Mouse (Mus musculus) heart, postnatal 36 days (tissue): ENCODE measurements around the gene Cpsf7. TPM values are rescaled to one million over a fixed set of nuclear protein-coding genes. Genes with fewer than 3 reads are reported as not detected.

Source experiments
- DNase-seq, 2 experiments: peaks; one replicate each; pipeline ENCODE4 v3.0.0; 2021 to 2022
- intact Hi-C: fragments of 180-260 bp; cut with DNase I; formaldehyde crosslinking; loops from one replicate; pipeline ENCODE4 v1.15.1; 2025
- total RNA-seq, 2 experiments: library from RNA; stranded (reverse); gene quantifications; 2 replicates each; pipeline ENCODE4 v1.2.3; 2021

Cpsf7 gene
- 10 to 100 TPM; 24.5 to 25.4 TPM for total RNA-seq

DNA sequence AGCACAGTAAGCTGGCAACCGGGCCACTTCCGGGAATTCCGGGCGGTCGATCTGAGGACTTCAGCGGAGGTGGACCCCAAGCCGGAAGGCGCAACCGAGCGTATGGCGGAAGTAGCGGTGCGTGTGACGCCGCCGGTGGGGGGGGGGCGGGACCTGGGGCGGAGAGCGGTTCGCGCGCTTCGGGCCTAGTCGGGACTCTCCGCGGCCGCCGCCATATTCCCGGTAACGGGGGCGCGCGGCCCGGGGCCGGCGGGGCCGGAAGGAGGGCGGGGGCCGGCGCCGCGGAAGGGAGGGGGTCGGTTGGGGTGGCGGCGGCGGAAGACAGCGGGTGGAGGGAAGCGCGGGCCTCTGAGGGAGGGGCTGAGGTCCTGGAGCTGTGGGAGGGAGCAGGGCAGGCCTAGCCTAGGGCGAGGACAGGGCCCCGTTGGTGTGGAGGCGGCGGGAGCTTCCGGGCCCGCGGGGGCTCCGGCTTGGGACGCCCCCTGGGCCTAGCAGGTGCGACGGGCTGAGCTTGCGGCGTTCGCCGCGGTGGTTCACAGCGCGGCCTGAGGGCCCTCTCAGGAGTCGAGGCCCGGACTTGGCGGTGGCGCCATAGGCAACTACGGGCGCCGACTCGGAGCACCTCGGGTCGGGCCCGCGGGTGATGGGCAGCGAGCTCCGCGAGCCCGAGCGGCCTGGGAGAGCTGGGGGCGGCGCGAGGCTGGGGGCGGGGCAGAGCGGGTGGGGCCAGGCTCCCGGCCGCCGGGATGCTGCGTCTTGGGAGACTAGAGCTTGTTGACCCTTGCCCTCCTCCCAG is at the start of gene Cpsf7:
Cpsf7 (plus strand) TSS at position 161 of the 796 bp plus-strand sequence.
- DNase-seq = peak; percentile 88 to 92
- intact Hi-C loops = loop anchor here (2.0 to 10.0 kb wide), 2 partner anchors 29 to 1249 kb away; partner anchors contain the start of gene Mrpl16

DNA sequence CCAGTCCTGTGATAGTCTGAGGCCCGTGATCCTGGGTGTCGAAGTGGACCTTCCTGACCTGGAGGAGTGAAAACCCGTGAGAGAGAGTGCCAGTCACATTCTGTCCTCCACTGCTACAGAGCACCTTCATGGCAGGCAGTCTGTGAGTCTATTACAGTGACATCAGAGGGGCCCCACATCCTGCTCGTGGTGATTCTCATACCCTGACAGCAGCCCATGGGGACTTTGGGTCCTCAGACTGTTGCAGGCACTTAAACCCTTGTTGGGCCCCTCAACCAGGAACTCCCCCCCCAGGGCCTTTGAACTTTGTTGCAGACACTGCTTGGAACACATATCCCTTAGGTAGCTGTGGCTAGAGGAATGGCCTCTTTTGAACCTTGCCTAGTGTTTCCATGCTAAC is 45.5 kb upstream of the Cpsf7 start:
- intact Hi-C loops = no loop called here
- DNase-seq = no peak

DNA sequence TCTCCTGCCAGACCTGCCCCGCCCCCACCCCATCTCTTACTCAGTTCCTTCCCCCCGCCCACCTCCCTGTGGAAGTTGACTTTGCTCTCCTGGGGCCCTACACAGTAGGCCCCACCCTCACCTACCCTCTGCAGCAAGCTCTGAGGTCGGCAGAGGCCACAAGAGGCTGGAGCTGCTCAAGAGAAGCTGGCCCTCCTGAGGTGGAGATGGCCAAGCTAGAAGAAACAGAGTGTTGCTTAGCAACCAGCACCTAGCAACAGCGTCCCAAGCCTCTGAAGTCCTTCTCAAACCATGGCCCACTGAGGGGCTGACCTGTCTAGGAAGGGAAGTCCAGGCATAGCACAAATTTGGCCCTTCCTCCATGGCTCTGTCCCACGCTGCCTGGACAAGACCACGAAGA is 42.4 kb upstream of the Cpsf7 start, which contains the start of gene Ppp1r32:
Ppp1r32 (minus strand) TSS at position 226 of the 400 bp plus-strand sequence.
- no peak for DNase-seq
- intact Hi-C loops = loop anchor here (1.0 kb wide), 1 partner anchor 150 kb away; no protein-coding TSS in a partner anchor

DNA sequence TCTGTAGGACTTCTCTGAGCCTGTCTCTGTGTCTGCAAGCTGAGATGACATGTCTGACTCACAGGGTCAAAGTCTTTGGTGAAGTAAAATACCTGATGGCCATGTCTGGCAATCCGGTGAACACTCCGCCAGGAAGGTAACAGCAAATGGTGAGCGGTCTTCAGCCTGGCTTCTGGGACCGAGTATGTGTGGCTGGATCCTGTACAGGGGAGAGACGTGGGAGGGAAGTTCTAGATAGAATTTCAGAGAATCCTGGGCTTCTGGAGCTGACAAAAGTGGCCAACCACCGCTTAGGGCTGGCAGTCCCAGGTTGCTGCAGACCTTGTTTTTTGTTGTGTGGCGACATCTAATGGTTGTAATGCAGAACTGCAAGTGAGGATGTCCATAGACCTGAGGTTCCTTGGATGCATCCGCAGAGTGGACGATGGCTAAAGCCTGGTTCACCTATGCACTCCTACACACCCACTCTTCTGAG is 38.8 kb upstream of the Cpsf7 start:
- intact Hi-C loops = loop anchor here (1.0 to 5.0 kb wide), 2 partner anchors 37 to 229 kb away; no protein-coding TSS in a partner anchor
- DNase-seq = peak; percentile 45 to 51

DNA sequence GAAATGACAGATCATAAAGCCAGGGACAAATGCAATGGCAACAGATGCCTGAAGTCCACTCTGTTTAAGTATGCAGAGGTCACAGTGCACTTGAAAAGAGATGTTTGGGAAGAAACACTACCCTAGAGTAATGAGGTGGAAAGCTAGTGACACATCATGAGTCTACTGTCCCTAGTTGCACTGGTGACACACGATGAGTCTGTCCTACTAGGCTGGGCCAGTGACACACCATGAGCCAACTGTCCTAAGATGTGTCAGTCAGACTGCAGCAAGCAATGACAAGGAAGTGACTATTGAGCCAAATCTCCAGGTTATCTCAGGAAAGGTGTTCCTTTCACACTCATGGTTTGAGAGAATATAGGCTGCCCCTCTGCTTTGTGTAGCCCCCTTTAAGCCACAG is 29.4 kb upstream of the Cpsf7 start:
- DNase-seq = no peak
- intact Hi-C loops = no loop called here

DNA sequence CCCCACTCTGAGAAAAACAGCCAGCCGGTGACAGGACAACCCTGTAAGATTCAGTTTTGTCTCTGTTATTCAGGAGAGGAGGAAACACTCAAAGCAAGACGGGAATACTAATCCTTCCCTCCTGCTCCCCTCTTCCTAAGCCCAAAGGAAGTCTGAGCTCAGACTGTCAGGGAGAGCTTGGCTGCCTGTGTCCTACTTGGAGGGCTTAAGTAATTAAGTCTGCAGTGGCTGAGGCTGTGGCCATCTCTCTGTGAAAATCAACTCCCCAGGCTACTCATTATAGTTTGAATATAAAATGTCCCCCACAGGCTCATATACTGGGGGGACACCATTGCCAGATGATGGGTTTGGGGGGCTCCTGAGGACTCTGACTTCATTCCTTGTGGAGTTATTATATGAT is 28.1 kb upstream of the Cpsf7 start:
- intact Hi-C loops = no loop called here
- DNase-seq = no peak

DNA sequence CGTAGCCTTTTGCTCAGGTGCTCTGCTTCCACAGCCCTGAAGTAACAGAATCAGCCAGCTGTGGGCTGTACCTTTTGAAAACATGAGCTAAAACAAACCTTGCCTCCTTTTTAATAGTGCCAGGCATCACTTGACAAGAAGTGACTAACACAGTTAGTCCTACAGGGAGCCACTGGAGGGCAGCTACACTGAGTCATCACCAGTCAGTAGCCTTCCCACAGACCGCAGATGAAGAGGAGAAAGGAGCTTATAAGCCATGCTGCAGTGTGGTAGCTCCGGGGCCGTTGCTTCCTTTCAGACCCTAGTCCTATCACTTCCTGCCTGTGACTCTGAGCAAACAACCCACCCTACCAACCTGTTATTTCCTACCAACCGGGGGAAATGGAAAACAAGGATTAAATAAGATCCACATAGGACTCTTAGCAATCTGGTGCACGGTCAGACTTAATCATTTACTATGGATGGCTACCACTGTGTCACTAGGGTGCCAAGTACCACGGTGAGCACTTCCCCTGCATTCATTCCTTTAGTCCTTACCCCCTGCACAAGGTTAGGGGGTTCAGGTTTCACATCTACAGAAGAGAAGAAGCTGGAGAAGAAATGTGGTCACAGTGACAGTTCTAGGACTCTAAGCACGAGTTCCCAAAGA is 27.4 kb upstream of the Cpsf7 start:
- DNase-seq = no peak
- intact Hi-C loops = no loop called here

DNA sequence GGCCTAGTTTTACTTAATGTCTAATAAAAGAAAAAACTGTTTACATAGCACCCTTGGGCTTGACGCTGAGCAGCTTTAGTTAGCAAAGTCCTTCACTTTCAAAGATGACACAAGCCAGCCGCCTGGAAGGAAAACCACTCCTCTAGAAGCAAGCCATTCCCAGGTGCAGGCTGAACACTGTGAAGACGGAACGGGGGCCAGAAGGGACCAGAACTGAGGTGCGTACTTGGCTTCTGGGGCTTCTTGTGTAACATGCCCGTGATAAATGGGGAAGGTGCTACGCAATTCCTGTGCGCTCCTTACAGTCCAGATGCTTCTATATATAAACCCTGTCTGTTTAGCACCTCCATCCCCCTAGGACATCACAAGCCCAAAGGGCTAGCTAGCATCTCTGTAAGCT is 24.5 kb upstream of the Cpsf7 start:
- DNase-seq = no peak
- intact Hi-C loops = no loop called here

DNA sequence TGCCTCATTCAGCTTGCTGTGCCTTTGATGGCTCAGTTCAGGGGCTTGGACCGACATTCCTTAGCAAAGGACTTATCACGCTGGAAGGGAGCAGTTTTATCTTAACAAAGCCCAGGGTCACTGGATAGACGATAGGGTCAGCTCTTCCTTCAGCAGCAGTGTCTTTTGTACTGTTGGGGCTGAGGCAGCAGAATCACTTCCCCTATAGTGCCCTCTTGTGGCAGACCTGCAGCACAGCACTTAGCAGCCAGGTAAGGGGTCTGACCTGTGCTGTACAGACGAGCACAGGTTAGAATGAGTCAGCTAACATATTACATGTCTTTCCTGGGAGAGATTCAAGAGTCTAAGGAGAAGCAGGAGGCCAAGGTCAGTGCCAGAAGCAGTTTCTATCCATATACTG is 22.5 kb upstream of the Cpsf7 start:
- intact Hi-C loops = loop anchor here (1.0 kb wide), 1 partner anchor 169 kb away; no protein-coding TSS in a partner anchor
- peak; percentile 21 to 50 for DNase-seq

DNA sequence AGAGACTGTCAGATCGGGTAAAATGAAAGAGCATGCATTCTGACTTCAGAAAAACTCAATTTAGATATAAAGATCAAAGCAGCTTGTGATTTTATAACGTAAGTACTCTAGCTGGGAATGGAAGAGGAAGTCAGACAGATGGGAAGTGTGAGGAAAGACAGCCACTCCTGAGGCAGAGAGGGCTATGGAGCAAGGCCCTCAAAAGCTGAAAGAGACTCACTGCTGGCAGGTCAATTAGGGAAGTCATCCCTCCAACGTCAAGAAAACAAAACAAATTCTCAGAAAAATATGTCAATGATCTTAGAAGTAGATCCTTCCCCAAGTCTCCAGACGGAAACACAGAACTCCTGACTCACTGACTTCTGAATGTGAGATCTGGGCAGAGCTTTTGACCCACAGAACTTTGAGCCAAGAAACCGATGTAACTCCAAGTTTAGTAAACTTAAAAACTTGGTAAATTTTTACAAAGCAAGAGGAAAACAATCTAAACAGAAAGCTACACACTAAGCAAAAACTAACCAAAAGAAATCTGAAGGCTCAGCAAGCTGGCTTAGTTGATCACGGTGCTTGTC is 14.2 kb upstream of the Cpsf7 start:
- no peak for DNase-seq
- intact Hi-C loops = no loop called here

DNA sequence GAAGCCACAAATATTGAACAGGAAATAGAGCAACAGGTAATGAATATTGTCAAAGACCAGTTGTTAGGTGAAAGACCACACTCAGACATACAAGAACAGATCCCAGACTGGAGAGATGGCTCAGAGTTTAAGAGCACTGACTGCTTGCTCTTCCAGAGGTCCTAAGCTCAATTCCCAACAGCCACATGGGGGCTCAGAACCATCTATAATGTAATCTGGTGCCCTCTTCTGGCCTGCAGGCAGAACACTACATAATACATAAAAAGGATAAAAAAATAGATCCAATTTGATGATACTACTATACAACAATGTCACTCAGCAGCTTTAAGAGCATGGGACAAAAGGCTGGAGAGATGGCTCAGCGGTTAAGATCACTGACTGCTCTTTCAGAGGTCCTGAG is 4.7 kb upstream of the Cpsf7 start:
- intact Hi-C loops = loop anchor here (10.0 kb wide), 1 partner anchor 1254 kb away; the partner anchor contains the start of gene Mrpl16
- DNase-seq = no peak

DNA sequence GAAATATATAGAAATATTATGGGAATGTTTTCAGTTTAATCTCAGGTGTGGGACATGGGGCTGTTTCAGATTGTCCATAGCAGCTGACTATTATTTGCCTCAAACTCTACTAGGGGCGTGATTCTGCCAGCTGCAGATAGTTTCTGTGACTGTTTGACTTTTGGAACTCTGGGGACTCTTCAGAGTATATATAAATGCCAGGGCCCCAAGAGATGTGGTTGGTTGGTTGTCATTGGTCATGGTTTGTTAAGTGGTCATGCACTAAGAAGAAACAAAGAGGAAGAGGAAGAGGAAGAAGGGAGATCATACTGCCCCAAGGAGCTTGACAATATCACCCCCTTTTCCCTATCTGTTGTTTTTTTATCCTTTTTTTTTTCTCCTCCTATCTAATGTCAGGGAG is 3.1 kb upstream of the Cpsf7 start:
- no peak for DNase-seq
- intact Hi-C loops = loop anchor here (2.0 to 10.0 kb wide), 2 partner anchors 55 to 1253 kb away; partner anchors contain the start of genes Cyb561a3, Mrpl16 and Tmem138

DNA sequence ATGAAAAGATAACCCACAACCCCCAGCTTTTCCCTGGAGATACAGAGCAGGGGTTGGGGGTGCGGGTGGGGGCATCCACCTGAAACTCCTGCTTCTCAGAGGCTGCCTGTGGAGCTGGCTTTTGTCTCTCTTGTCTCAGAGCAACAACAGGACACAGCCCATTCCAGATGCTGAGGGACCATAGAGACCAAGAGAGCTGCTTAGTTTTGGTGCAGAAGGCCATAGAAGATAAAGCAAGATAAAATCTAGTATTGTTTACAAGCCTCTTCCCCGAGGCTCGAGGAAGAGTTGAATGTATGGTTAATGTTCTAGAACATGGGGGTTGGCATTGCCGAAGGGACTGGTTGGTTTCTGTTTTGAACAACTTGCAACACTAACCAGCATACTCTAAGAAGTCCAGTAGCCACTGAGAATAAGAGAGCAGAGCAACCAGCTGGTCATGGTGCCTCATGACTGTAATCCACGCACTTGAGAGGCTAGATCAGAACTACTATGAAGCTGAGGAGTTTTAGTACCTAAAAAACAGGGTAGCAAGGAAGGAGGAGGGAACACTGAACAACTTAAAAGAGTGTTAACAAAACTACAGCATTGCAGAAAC is 1.5 kb upstream of the Cpsf7 start:
- no peak for DNase-seq
- intact Hi-C loops = loop anchor here (2.0 to 10.0 kb wide), 3 partner anchors 31 to 1251 kb away; partner anchors contain the start of genes Cyb561a3, Mrpl16 and Tmem138

DNA sequence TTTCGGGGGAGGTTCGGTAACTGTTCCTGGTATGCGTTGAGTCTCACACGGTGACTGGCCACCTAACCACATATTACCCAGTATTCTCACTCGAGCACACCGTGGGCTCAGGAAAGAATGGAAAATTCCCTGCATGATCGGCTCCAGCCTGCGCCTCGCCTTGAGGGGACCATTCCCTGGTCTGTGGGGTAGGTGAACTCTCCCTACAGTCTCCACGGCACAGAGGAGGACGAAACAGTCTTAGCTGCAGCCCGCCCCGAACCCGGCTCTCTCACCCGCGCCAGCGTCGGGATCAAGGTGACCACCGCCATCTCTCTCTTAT is 321 bp upstream of the Cpsf7 start:
- intact Hi-C loops = loop anchor here (2.0 to 10.0 kb wide), 2 partner anchors 30 to 1250 kb away; partner anchors contain the start of gene Mrpl16
- no peak for DNase-seq

DNA sequence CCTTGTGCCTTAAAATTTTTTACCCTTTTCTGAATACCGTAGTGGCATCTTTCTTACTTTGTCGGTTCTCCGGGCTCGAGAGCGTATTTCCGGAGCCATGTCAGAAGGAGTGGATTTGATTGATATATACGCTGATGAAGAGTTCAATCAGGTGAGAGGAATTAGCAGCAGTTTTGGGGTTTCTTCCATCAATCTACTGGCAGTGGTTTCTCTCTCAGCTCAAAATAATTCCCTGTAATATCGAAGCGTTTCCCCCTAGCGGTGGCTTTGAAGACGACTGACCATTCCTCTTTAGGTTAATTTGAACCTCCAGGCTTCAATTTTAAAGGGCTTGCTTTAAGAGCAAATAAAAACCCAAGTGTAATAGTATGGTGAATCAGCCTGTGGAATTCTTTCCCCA is 844 bp downstream of the Cpsf7 start, which contains the start of gene Sdhaf2:
Sdhaf2 (minus strand) TSS at position 233 of the 400 bp plus-strand sequence.
- peak in 1 of 2 experiments; percentile 11 for DNase-seq

DNA sequence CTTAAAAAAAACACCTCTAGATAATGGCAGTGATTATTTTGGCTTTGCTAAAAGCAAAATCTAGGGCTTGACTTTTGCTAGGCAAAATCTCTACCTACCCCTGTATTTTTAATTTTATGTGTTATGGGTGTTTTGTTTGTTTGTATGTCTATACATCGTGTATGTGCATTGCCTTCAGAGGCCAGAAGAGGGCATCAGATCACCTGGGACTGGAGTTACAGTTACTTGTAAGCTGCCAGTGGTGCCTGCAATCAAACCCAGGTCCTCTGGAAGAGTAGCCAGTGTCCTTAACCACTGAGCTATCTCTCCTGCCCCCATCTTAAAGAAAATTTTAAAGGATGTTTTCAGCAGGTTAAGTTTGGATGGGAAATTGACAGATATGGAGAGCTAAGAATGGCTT is 5.0 kb downstream of the Cpsf7 start:
- intact Hi-C loops = no loop called here
- DNase-seq = no peak

More for the DNA sequence above, 844 bp downstream of the Cpsf7 start, which contains the start of gene Sdhaf2:
- intact Hi-C loops = loop anchor here (2.0 to 10.0 kb wide), 2 partner anchors 29 to 1249 kb away; partner anchors contain the start of gene Mrpl16

DNA sequence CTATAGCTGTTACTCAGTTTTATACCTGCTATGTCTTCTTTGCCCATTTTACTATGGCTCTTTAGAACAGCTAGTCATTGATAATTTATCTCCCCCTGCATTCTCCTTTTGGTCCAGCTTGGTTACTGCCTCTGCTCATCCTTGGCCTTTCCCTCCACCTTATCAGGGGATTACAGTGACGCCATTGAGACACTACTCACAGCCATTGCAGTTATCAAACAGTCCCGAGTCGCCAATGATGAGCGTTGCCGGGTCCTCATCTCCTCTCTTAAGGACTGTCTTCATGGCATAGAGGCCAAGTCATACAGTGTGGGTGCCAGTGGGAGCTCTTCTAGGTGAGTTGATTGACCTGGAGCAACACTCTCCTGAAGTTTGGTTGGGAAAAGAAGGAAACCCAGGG is 14.4 kb downstream of the Cpsf7 start:
- DNase-seq = no peak
- intact Hi-C loops = no loop called here

DNA sequence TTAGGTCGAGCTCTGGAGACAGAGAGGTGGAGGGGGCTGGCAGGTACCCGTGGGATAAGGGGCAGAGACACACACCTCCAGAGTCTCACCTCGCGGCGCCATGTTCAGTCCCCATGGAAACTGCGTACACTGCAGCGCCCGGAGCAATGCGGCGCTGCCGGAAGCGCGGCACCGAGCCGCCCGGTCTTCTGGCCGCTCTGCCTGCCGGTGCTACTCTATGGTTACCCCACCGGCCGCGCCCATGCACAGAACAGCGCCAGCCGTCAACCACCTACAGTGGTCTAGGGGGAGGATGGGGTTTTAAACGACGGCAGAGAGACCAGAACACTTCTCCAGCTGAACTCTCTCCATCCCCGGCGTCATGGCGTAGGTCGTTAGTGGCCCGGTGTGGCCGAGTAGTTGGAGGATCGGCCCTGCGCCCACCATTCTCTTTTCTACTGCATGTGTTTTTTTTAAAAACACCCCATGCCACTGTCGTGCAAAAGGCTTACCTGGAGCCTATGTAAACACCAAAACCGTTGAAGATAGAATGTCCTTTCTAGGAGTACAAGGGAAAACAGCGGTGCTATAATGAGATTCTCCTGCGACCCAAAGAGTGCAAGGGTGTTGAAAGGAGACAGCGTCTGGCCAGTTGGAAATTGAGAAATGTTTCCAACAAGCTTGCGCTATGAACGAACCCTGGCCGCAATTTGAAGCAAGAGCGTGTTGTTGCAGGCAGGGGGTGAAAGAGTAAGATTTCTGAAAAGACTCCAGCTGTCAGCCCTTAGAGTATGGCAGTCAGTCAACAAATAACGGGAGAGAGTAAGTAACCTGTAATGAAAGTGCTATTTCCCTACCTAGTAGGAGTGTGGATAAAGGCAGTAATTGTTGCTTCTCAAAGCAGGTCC is 30.8 kb downstream of the Cpsf7 start, which contains the start of gene Tmem216:
Tmem216 (minus strand) TSS at position 615 of the 887 bp plus-strand sequence.
- intact Hi-C loops = loop anchor here (1.0 to 2.0 kb wide), 3 partner anchors 21 to 49 kb away; partner anchors contain the start of genes Cpsf7, Cyb561a3, Ddb1 and Tkfc
- DNase-seq = peak; percentile 84 to 88

DNA sequence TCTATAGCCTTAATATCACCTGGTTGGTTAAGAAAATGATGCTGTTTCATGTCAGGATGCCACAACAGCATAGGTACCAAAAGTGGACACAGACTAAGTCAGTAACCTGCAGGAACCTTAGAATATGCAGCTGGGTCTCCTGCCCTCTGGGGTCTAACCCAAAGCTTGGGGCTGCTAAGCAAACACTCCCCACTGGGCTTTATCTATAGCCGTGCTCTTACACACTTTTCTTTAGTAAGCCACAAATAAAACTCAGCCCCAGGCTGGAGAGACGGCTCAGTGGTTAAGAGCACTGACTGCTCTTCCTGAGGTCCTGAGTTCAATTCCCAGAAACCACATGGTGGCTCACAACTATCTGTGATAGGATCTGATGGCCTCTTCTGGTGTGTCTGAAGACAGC is 31.9 kb downstream of the Cpsf7 start:
- intact Hi-C loops = no loop called here
- no peak for DNase-seq
